Mouse (Mus musculus) brain, embryonic 14.5 days (tissue): ENCODE measurements at regions not wholly inside any gene's neighbourhood (a gene's known extent, or its start where the extent isn't known, plus 50 kb on each side); places are given as distances from the start of the nearest gene placed in this dataset.

ENCODE experiments used
- CTCF ChIP-seq: fragments of 200-500 bp; IDR thresholded peaks from 2 replicates; pipeline ENCODE4 v1.5.1; 2012; ENCODE audit warnings: inconsistent platforms, mild to moderate bottlenecking, moderate library complexity, borderline replicate concordance; ENCODE audit not compliant: insufficient read depth, insufficient read length; ENCODE audit errors: extremely low read depth
- POLR2A ChIP-seq: fragments of 200-500 bp; IDR thresholded peaks from 2 replicates; pipeline ENCODE4 v1.6.1; 2012; ENCODE audit warnings: mild to moderate bottlenecking, inconsistent platforms, borderline replicate concordance; ENCODE audit not compliant: poor library complexity, insufficient read depth, insufficient read length, severe bottlenecking; ENCODE audit errors: extremely low read depth

DNA sequence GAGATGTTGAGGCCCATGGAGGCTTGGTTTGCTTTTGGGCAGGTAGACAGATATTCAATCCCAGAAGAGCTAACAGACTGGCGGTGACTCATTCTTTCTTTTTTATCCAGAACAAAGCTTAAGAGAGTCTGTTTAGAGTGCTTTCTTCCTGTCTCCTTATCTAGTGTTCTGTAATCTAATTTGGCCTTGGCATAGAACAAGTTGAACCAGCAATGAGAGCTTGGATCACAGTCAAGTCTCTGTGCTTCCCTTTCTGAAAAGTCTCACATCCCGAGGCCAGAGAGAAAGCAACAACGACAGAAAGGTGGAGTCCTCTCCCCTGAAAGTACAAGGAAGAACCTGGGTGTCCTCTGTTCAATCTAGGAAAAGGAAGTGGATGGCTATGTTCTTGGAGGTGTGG, 401.2 kb upstream of the Etaa1 start:
- TF ChIP-seq POLR2A (no peak), CTCF (no peak)
